Mouse (Mus musculus) kidney, adult 11 months (tissue): ENCODE data around the gene Vasn.
A peak's percentile ranks its signal among the peaks of the same experiment; 100 is the strongest.
"Not testable (repeated sequence)": the region's sequence is repeated elsewhere in the genome, so short reads cannot be mapped to it uniquely, and the experiment has no call there.

Experiments
- DNase-seq: peaks from one replicate; pipeline ENCODE4 v3.0.0; 2022

Vasn gene

DNA sequence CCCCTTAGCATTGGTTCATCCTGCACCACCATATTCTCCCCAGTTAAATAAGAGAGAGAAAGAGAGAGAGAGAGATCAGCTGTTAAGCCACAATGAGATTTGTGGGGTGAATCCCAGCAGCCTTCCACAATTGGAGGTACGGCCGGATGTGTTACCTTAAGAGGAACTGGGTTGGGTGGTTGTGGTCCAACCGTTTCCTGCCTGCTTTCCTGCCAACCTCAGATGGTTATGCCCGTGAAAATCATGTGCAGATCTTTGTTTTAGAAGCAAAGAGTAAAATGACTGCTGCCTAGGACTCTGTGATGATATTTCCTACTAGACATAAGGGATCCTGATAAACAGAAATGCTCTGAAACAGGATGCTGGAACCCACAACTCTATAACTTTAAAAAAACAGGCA, 34.4 kb downstream of the Vasn start:
- no peak for DNase-seq

DNA sequence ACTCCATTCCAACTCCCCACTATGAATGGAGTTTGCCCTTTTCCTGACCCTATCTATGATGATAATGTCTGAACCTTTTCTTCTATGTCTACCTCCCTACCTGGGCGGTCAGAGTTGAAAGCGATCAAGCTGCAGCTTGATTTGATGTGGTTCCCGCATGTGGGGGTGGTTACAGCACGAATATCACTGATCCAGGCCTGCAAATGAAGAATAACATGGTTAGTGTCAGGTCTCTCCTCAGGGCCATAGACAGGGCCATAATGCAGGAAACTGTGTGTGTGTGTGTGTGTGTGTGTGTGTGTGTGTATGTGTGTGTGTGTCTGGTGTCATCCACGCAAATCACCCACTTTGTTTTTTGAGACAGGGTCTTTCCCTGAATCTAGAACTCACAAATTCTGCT, 37.1 kb downstream of the Vasn start:
- DNase-seq = no peak

DNA sequence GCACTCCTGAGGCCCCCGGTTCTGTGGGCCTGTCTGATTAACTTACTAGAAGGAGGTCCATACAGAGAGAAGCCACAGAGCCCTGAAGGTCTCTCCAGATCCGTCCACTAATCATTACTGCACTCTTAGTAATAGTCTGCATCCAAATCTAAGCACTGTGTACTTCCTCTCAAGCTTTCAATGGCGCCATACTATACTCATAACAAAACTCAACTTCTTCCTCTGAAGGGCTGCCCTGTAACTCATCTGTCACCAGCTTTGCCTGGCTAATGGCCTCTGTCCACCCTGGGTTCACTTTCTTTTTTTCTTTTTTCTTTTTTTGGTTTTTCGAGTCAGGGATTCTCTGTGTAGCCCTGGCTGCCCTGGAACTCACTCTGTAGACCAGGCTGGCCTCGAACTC, 38.3 kb downstream of the Vasn start:
- no peak for DNase-seq

DNA sequence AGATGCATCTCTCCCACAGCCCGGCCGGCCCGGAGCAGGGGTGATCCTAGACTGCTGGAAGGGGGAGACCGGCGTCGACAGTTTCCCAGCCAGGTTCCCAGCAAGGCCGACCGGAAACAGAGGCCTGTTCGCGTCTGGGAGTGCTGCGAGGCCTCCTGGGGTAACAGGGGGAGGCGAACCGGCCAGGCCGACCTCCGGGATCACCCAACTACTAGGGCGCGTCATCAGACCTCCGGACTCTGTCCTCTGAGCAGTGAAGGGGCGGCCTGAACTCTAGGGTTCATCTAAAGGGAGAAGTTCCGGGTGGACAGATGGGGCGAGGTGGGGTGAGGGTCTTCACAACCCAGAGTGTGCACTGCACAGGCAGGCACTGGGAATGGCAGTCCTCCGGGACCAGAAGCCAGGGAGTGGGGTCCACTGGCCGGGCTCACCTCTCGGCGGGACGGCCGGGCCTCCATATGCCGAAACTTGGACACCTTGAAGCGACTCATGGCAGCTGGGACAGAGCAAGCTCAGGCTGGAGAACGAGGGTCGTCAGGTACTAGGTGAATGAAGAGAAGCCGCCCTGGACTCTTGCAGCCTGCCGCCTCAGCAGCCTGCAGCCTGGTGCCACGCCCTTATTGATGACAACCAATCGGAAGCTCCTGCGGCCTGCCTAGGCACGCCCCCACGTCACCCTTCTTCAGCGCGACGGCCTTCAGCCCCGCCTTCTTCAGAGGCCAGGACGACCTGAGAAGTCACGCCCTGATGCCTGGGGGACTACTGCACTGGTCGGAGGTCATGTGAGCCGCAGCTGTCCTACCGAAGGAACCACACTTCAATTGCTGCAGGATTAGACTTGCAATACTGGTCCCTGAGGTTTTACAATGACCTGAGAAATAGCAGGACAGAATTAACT, 39.6 kb downstream of the Vasn start, which contains the start of gene Coro7:
TSS of gene Coro7 (minus strand) at position 657 of the 898 bp plus-strand sequence.
- DNase-seq = peak; percentile 96

DNA sequence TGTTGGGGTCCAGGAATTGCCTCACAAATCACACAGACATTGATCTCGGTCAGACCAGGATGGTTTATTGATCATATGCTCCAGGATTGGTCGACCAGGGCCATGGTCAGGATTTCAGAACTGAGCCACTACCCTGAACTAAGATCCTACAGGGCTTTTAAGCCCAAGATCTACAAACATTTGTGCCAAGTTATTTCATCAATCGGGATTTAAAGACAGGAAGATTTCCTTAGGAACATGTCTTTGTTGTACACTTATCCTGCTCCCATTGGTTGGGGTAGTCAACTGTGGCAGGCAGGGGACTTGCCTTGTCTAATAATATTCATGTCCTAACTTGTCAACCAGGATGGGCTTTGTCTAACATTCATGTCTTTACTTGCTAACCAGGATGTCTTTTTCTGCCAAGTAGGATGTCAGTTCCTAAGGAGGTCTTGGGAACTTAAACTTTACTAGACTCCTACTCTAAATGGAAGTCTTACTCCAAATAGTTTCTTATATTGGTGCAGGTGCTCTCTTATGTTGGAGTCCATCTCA, 41.2 kb downstream of the Vasn start:
- not testable (repeated sequence) for DNase-seq

DNA sequence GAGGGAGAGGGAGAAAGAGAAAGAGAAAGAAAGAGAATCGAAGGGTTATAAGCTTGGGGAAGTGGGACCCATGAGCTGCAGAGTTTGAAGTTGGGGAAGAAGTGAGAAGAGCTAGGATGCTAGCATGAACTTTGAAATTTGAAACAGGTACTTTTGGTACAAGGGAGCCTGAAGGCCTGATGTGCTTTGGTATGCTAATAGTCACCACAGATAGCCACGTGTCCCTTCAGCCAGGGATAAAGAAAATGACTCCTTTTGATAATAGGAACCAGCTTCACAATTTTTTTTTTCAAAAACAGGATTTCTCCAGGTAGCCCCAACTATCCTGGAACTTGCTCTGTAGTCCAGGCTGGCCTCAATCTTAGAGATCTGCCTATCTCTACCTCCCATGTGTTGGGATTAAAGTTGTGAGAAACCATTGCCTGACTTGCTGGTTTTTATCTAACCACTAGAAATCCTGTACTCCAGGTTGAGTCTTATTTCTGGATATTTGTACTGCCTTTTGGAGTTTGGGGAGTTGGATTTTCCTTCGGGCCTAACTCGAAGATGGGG, 43.0 kb downstream of the Vasn start:
- no peak for DNase-seq

DNA sequence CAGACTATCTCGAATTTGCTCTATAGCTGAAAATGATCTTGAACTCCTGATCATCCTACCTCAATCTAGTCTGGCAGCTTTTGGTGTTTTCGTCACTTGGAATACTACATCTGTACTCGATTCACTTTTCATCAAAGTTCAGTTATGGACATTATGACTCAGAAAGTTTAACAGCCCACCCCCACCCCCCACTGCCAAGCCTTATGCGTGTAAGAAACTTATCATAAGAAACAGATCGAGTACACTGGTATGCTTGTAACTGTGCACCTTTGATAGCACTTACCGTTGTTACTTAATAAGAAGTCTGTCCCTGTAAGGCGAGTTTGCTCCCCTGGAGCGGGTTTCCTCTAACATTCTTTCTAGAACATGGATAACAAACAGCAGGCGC, 43.4 kb downstream of the Vasn start:
- no peak for DNase-seq

DNA sequence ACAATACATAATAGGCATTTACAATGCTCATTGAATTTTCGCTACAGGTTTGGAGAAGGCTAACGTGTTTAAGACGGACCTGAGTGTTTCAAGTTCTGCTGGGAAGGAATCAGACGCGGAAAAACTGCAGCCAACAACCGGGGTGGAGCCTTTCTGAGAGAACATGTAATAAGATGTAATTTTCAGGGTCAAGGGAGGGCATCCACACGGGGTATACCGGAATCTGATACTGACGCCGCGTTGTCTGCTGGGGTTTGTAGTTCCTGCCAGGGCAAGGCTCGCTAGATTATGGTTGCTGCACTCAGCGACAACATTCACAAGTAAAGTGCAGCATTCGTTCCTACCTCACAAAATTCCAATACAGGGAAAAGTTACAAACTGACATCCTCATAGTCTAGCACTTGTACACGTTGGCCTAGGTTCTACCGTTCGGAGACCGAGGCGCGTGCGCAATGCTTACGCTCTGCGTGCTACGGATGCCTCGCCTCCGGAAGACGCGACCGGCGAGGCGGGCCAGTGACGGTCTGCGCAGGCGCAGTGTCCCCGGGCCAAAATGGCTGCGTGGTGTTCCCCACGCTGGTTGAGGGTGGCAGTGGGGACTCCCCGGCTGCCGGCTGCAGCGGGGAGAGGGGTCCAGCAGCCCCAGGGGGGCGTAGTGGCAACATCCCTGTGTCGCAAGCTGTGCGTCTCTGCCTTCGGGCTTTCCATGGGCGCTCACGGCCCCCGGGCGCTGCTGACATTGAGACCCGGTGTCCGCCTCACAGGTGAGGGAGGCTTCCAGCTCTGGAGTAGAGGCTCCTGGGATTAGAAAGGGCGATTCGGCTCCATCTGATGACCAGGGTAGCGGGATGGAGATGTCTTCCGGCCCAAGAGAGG, 44.1 kb downstream of the Vasn start:
- peak; percentile 92 for DNase-seq

DNA sequence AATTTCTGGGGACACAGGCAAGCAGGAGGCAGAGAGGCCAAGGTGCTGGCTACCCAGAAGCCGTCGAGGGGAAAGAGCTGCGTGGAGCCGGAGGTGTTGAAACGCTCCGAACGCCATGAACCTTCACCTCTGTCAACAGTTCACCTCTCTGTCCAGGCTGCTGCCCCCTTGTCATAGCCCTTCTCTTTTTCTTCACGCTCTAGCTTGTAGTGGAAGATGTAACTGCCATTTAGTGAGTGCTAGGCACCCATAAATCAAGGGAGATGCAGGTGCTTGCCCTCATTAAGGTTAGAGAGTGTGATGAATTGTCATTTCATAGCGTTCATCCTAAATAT, 44.7 kb downstream of the Vasn start:
- no peak for DNase-seq

DNA sequence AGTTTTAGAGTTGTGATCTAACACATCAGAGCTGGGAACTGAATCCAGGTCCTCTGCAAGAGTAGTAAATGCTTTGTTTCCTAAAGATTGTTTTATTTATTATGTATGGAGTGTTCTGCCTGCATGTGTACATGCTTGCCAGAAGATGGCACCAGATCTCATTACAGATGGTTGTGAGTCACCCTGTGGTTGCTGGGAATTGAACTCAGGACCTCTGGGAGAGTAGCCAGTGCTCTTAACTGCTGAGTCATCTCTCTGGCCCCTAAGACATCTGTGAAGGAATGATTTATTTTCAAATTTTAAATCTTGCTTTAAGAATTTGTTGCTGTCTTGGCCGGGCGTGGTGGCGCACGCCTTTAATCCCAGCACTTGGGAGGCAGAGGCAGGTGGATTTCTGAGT, 49.6 kb downstream of the Vasn start:
- DNase-seq = not testable (repeated sequence)
